Mouse (Mus musculus): Measurements from ENCODE around the gene Fbf1. TPM values are rescaled to one million over a fixed set of nuclear protein-coding genes. Genes with fewer than 3 reads are reported as not detected.
A peak's percentile ranks its signal among the peaks of the same experiment; 100 is the strongest.
"Not testable (repeated sequence)": the region's sequence is repeated elsewhere in the genome, so short reads cannot be mapped to it uniquely, and the experiment has no call there.

Fbf1 gene
- polyA plus RNA-seq, 1 experiment: 46.9 TPM

GRCm38 (mm10) chr11:116129091-116129790 is 38.7 kb downstream of the Fbf1 start:
- Histone ChIP-seq H3K4me3 (ENCODE audit: insufficient read depth, poor library complexity, severe bottlenecking) (peak overlapping the region; percentile 11), H3ac (ENCODE audit: control insufficient read depth, insufficient read length, low read depth) (no peak overlapping the region), H3K36me3 (ENCODE audit: control insufficient read depth, insufficient read depth) (peaks cover 49% of the 10 kb centered on the region), H3K79me2 (ENCODE audit: control insufficient read depth, insufficient read depth) (peaks cover 18% of the 10 kb centered on the region), H3K27me3 (ENCODE audit: control insufficient read depth, insufficient read depth, insufficient read length) (no peaks in the 10 kb centered on the region), H3K79me3 (ENCODE audit: low read depth) (no peaks in the 10 kb centered on the region)
- no peak for TF ChIP-seq CTCF (IDR thresholded peaks at IDR 0.05; ENCODE audit: control insufficient read depth, insufficient read depth, insufficient read length)
- TF ChIP-seq CEBPB (IDR thresholded peaks at IDR 0.05; ENCODE audit: low read depth): no peak
- TF ChIP-seq MYOG (IDR thresholded peaks at IDR 0.05; ENCODE audit: control insufficient read depth, extremely low read depth, insufficient read length): no peak
- TF ChIP-seq MYOD1 (IDR thresholded peaks at IDR 0.05; ENCODE audit: control insufficient read depth, insufficient read length, low read depth): no peak
- TF ChIP-seq FOSL1 (IDR thresholded peaks at IDR 0.05; ENCODE audit: insufficient read depth, low read length, poor library complexity, severe bottlenecking): no peak
- TF ChIP-seq MAX (IDR thresholded peaks at IDR 0.05): no peak
- TF ChIP-seq USF1 (IDR thresholded peaks at IDR 0.05; ENCODE audit: low read depth): no peak

GRCm38 (mm10) chr11:116127986-116128385 is 40.0 kb downstream of the Fbf1 start:
- Histone ChIP-seq H3K36me3 (ENCODE audit: control insufficient read depth, insufficient read depth) (peaks cover 41% of the 10 kb centered on the region), H3ac (ENCODE audit: control insufficient read depth, insufficient read length, low read depth) (no peak overlapping the region), H3K79me2 (ENCODE audit: control insufficient read depth, insufficient read depth) (peaks cover 18% of the 10 kb centered on the region), H3K27me3 (ENCODE audit: control insufficient read depth, insufficient read depth, insufficient read length) (no peaks in the 10 kb centered on the region), H3K79me3 (ENCODE audit: low read depth) (no peaks in the 10 kb centered on the region), H3K4me3 (ENCODE audit: insufficient read depth, poor library complexity, severe bottlenecking) (no peak overlapping the region)
- no peak for TF ChIP-seq MAX (IDR thresholded peaks at IDR 0.05)
- no peak for TF ChIP-seq USF1 (IDR thresholded peaks at IDR 0.05; ENCODE audit: low read depth)
- TF ChIP-seq MYOD1 (IDR thresholded peaks at IDR 0.05; ENCODE audit: control insufficient read depth, insufficient read length, low read depth): no peak
- TF ChIP-seq CEBPB (IDR thresholded peaks at IDR 0.05; ENCODE audit: low read depth): no peak
- no peak for TF ChIP-seq FOSL1 (IDR thresholded peaks at IDR 0.05; ENCODE audit: insufficient read depth, low read length, poor library complexity, severe bottlenecking)
- TF ChIP-seq MYOG (IDR thresholded peaks at IDR 0.05; ENCODE audit: control insufficient read depth, extremely low read depth, insufficient read length): no peak
- TF ChIP-seq CTCF (IDR thresholded peaks at IDR 0.05; ENCODE audit: control insufficient read depth, insufficient read depth, insufficient read length): no peak

GRCm38 (mm10) chr11:116127156-116127980 is 40.6 kb downstream of the Fbf1 start, which contains the start of gene Trim47:
Gene Trim47 (minus strand): TSS chr11:116127210.
- Histone ChIP-seq H3K36me3 (ENCODE audit: control insufficient read depth, insufficient read depth) (peaks cover 40% of the 10 kb centered on the region), H3ac (ENCODE audit: control insufficient read depth, insufficient read length, low read depth) (no peak within 1 kb of the TSS), H3K79me3 (ENCODE audit: low read depth) (no peaks in the 10 kb centered on the region), H3K79me2 (ENCODE audit: control insufficient read depth, insufficient read depth) (peaks cover 18% of the 10 kb centered on the region), H3K4me3 (ENCODE audit: insufficient read depth, poor library complexity, severe bottlenecking) (no peak within 1 kb of the TSS), H3K27me3 (ENCODE audit: control insufficient read depth, insufficient read depth, insufficient read length) (no peaks in the 10 kb centered on the region)
- TF ChIP-seq CTCF (IDR thresholded peaks at IDR 0.05; ENCODE audit: control insufficient read depth, insufficient read depth, insufficient read length) (no peak), MYOD1 (IDR thresholded peaks at IDR 0.05; ENCODE audit: control insufficient read depth, insufficient read length, low read depth) (no peak), FOSL1 (IDR thresholded peaks at IDR 0.05; ENCODE audit: insufficient read depth, low read length, poor library complexity, severe bottlenecking) (no peak), CEBPB (IDR thresholded peaks at IDR 0.05; ENCODE audit: low read depth) (no peak), MAX (IDR thresholded peaks at IDR 0.05) (no peak), MYOG (IDR thresholded peaks at IDR 0.05; ENCODE audit: control insufficient read depth, extremely low read depth, insufficient read length) (no peak), USF1 (IDR thresholded peaks at IDR 0.05; ENCODE audit: low read depth) (no peak)

GRCm38 (mm10) chr11:116126261-116126660 is 41.7 kb downstream of the Fbf1 start:
- H3K79me3 ChIP-seq (ENCODE audit: low read depth): no peaks in the 10 kb centered on the region
- H3K4me3 ChIP-seq (ENCODE audit: insufficient read depth, poor library complexity, severe bottlenecking): no peak overlapping the region
- TF ChIP-seq MYOD1 (IDR thresholded peaks at IDR 0.05; ENCODE audit: control insufficient read depth, insufficient read length, low read depth) (no peak), FOSL1 (IDR thresholded peaks at IDR 0.05; ENCODE audit: insufficient read depth, low read length, poor library complexity, severe bottlenecking) (no peak), MYOG (IDR thresholded peaks at IDR 0.05; ENCODE audit: control insufficient read depth, extremely low read depth, insufficient read length) (no peak), USF1 (IDR thresholded peaks at IDR 0.05; ENCODE audit: low read depth) (no peak), CEBPB (IDR thresholded peaks at IDR 0.05; ENCODE audit: low read depth) (no peak), CTCF (IDR thresholded peaks at IDR 0.05; ENCODE audit: control insufficient read depth, insufficient read depth, insufficient read length) (no peak), MAX (IDR thresholded peaks at IDR 0.05) (no peak)
- peaks cover 18% of the 10 kb centered on the region for H3K79me2 ChIP-seq (ENCODE audit: control insufficient read depth, insufficient read depth)
- no peaks in the 10 kb centered on the region for H3K27me3 ChIP-seq (ENCODE audit: control insufficient read depth, insufficient read depth, insufficient read length)
- H3K36me3 ChIP-seq (ENCODE audit: control insufficient read depth, insufficient read depth): peaks cover 29% of the 10 kb centered on the region
- H3ac ChIP-seq (ENCODE audit: control insufficient read depth, insufficient read length, low read depth): no peak overlapping the region

GRCm38 (mm10) chr11:116121731-116122245 is 46.2 kb downstream of the Fbf1 start:
- H3K79me3 ChIP-seq (ENCODE audit: low read depth); H3K4me3 ChIP-seq (ENCODE audit: insufficient read depth, poor library complexity, severe bottlenecking); H3K79me2 ChIP-seq (ENCODE audit: control insufficient read depth, insufficient read depth); H3ac ChIP-seq (ENCODE audit: control insufficient read depth, insufficient read length, low read depth); H3K27me3 ChIP-seq (ENCODE audit: control insufficient read depth, insufficient read depth, insufficient read length): not testable (repeated sequence)
- H3K36me3 ChIP-seq (ENCODE audit: control insufficient read depth, insufficient read depth): peaks cover 27% of the 10 kb centered on the region
